Mouse (Mus musculus): Measurements from ENCODE around the gene Mfn1.

Mfn1 gene

DNA sequence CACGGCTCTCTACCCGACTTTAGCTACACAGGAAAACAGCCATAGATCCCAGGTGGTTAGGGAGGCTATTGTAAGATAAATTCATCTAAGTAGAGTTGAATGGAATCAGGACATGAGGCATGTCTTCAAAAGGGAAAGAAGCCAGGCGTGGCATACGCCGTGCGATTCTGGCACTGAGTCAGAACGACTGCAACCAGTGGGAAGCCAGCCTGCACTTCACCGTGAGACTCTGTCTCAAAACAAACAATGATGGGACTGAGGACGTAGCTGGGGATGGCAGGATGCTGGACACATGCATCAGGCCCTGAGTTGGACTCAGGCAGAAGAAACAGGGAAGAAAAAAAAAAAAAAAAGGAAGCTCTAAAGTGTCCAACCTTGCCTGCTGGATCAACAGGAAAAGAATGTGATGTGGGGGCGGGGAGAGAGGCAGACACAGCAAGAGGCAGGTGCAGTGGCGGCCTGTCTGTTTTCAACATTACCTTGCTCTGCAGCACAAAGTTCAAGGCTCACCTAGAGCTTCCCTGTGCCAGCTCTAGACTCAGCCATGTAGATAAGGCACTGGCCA is 82.4 kb downstream of the Mfn1 start:
- no peak for DNase-seq

DNA sequence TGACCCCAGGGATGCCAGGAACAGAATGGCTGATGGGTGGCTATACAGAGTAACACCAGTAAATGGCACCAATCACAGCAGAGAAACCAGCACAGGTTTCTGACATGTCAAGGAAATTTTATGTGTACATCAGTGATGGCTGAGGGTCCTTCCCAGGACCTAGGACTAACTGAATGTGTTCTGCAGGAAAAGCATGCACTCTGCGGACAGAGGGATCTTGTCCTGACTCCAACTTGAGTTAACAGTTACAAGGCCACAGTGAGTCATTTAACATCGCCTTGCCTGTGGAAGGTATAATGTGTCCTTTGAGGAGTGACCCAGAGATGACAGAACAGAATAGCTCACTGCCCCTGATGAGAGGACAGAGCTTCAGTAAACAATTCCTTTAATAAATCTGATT is 85.5 kb downstream of the Mfn1 start:
- DNase-seq: no peak

DNA sequence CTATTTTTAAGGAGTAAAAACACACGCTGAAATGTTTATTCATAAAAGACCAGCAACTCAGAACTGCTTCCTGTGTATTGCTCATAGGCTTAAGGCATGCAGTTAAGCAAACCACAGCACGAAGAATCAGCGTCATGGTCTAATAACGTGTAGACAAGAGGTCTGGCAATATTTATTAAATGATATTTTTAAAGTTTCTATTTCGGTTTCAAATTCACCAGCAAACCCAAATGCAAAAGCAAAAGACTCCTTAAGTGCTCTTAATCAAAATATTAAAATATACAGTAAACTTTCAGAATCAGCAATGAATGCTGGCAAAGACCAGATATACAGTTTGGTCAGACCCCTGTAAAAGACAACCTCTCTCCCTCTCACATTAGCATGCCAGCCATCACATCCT is 86.1 kb downstream of the Mfn1 start:
- DNase-seq: no peak

DNA sequence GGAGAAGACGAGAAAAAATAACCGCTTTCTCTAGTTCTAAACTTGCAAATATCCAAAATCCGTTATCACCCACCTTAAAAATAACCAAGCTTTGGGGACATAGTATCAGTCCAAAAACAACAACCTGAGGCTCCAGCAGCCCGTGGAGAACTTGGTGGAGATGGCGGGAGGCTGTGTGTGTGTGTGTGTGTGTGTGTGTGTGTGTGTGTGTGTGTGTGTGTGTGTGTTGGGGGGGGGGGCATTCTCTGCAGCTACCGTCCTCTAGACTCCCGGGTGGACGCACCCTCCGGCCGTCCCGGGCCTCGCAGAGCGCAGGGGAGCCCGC is 86.7 kb downstream of the Mfn1 start:
- DNase-seq: no peak

DNA sequence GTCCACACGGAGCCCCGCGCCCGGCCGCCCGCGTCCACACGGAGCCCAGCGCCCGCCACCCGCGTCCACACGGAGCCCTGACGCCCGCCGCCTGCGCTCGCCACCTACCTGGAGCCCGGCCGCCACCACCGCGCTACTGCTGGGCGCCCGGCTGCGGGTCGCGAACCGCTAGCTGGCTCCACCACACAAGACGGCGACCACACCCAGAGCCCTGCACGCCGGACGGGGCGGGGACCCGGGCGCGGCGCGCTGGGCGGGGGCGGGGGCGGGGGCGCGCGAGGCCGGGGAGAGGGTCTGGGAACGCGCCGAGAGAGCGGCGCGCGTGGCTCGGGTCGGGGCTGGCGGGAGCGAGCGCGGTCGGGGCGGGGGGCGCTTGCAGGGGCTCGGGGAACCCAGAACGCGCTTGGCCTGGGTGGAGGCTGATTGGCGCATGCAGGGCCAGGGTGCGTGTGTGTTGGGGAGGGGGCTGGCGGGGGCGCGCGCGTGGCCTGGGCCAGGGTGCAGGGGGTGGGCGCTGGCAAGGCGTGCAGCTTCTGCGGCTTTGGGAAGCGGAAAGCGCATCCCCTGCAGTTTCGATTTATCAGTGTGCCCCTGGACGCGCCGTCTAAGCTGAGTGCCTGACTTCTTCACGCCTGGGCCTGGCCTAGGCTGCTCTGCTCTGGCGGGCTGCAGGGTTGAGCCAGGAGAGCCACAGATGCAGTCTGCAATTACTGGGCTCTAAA is 87.2 kb downstream of the Mfn1 start, which contains the start of gene Gnb4:
TSS of gene Gnb4 (minus strand) at position 255 of the 722 bp plus-strand sequence.
- no peak for DNase-seq

DNA sequence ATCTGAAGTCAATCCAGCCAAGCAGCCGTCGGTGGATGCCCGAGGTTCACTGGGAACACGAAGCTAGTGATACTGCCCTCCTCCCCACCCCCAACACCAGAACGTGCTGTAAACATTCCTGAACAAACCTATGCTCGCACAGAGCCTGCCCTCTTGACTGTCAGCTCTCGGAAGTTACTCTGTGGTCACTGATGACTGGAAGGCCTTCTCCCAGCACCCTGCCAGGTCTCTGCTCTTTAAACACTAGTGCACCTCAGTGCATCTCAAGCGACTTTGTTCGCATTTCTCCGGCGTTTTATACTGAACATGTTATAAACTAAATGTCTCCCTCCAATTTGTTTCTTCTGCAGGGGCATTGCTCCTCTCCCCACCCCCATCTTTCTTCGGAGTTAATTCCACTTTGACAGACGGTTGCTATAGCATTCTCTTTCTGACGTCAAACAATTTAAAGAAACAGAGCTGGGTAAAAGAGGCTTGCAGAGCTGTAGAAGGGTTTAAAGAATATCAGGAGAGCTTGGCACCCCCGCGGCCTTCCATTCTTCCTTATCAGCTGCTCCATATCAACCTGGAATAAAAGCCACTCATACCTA is 87.9 kb downstream of the Mfn1 start:
- DNase-seq: no peak

DNA sequence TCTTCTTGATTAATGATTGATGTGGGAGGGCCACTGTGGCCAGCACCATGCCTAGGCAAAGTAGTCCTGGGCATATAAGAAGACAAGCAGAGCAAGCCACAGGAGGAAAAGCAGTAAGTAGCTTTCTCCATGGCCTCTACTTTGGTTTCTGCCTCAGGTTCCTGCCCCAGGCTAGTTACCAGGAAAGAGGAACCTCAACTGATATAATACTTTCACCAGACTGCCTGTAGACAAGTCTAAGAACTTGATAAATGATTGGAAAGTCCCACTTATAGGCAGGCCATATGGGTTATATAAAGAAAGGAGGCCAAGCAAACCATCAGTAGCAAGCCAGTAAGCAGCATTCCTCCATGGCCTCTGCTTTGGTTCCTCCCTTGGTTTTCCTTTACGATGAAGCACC is 92.4 kb downstream of the Mfn1 start:
- DNase-seq: no peak

DNA sequence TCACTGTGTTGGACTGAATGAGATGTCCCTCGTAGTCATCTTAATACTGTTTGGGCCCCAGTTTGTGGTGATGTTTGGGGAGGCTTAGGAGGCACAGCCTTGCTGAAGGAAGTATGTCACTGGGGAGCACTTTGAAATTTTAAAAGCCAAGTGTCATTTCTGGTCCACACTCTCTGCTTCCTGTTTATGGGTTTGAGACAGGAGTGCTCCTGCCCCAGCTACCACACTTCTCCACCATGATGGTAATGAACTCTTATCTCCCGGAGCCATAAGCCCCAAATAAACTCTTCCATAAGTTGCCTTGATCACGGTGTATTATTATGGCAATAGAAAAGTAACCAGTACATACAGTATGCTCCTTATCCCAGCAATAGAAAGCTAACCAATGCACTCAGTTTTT is 92.8 kb downstream of the Mfn1 start:
- no peak for DNase-seq

DNA sequence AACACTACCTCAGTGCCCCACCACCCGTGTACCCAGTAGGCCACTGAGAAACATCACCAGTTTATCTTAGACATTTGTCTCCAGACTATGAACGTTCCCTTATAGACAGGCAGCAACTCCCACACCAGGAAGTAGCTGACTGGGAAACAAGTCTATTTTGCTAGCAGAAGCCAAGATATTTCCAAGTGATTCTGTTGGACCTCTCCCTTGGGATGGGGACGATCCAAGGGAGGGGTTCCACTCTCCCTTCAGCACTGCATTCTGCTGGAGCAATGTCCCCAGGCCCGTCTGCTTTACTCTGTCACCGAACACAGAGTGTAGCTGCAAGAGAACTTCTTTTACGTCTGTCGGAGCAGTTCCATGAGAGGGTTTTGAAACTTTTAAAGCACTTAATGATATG is 98.9 kb downstream of the Mfn1 start:
- DNase-seq: no peak
